Mouse (Mus musculus): ENCODE data around the gene Traf7. TPM values are rescaled to one million over a fixed set of nuclear protein-coding genes. Genes with fewer than 3 reads are reported as not detected.

Traf7 gene
- polyA plus RNA-seq, 1 experiment from 2014 or later, result 39.7 TPM

- 2% methylated on average over 23 of the region's 23 CpGs for WGBS
- no peaks in the 10 kb centered on the region for H3K36me3 ChIP-seq (ENCODE audit: control insufficient read depth, insufficient read depth)
- peak overlapping the region; percentile 71 for H3K4me3 ChIP-seq (ENCODE audit: low read depth, low read length)
- peak overlapping the region; percentile 92 for H3K4me2 ChIP-seq (replicated peaks; ENCODE audit: low read depth)
- peaks cover 4% of the 10 kb centered on the region; the same call in 1 of the 2 replicates for H3K4me1 ChIP-seq (replicated peaks; ENCODE audit: control insufficient read depth, insufficient read depth, low read length)
- peak overlapping the region; percentile 40; the same call in 1 of the 2 replicates for H3K9ac ChIP-seq (ENCODE audit: low read depth, low read length)
- no peak for TF ChIP-seq CTCF (IDR thresholded peaks at IDR 0.05; ENCODE audit: low read depth)
- no peaks in the 10 kb centered on the region for H3K27me3 ChIP-seq (replicated peaks; ENCODE audit: control insufficient read depth, insufficient read depth, low read length)
- H3K27ac ChIP-seq (ENCODE audit: low read depth, low read length), result peak overlapping the region; percentile 76
- peak; percentile 11 for ATAC-seq
- H3K9me3 ChIP-seq (ENCODE audit: control insufficient read depth), result no peaks in the 10 kb centered on the region
These were observed 21.3 kb upstream of the Traf7 start for GRCm38 (mm10) chr17:24548921-24549617.

- no peaks in the 10 kb centered on the region for H3K27me3 ChIP-seq (replicated peaks; ENCODE audit: control insufficient read depth, insufficient read depth, low read length)
- H3K4me1 ChIP-seq (replicated peaks; ENCODE audit: control insufficient read depth, insufficient read depth, low read length), result peaks cover 4% of the 10 kb centered on the region; the same call in 1 of the 2 replicates
- no peak for ATAC-seq
- peak overlapping the region; percentile 92 for H3K4me2 ChIP-seq (replicated peaks; ENCODE audit: low read depth)
- H3K9me3 ChIP-seq (ENCODE audit: control insufficient read depth), result no peaks in the 10 kb centered on the region
- TF ChIP-seq CTCF (IDR thresholded peaks at IDR 0.05; ENCODE audit: low read depth), result no peak
- peak overlapping the region; percentile 71 for H3K4me3 ChIP-seq (ENCODE audit: low read depth, low read length)
- no peaks in the 10 kb centered on the region for H3K36me3 ChIP-seq (ENCODE audit: control insufficient read depth, insufficient read depth)
- WGBS, result 19% methylated on average over 9 of the region's 9 CpGs
- no peak overlapping the region for H3K9ac ChIP-seq (ENCODE audit: low read depth, low read length)
- H3K27ac ChIP-seq (ENCODE audit: low read depth, low read length), result peak overlapping the region; percentile 76; the same call in 1 of the 2 replicates
These were observed 20.7 kb upstream of the Traf7 start for GRCm38 (mm10) chr17:24548435-24548834.

GRCm38 (mm10) chr17:24546234-24546633, 18.5 kb upstream of the Traf7 start:
- WGBS, result 34% methylated on average over 3 of the region's 3 CpGs
- Histone ChIP-seq H3K9me3 (ENCODE audit: control insufficient read depth) (no peaks in the 10 kb centered on the region), H3K36me3 (ENCODE audit: control insufficient read depth, insufficient read depth) (no peaks in the 10 kb centered on the region), H3K27ac (ENCODE audit: low read depth, low read length) (peak overlapping the region; percentile 9; the same call in 1 of the 2 replicates), H3K4me2 (replicated peaks; ENCODE audit: low read depth) (no peak overlapping the region), H3K27me3 (replicated peaks; ENCODE audit: control insufficient read depth, insufficient read depth, low read length) (no peaks in the 10 kb centered on the region), H3K4me3 (ENCODE audit: low read depth, low read length) (no peak overlapping the region), H3K9ac (ENCODE audit: low read depth, low read length) (no peak overlapping the region), H3K4me1 (replicated peaks; ENCODE audit: control insufficient read depth, insufficient read depth, low read length) (peaks cover 4% of the 10 kb centered on the region; the same call in 1 of the 2 replicates)
- no peak for TF ChIP-seq CTCF (IDR thresholded peaks at IDR 0.05; ENCODE audit: low read depth)
- no peak for ATAC-seq

- 82% methylated on average over 2 of the region's 2 CpGs for WGBS
- no peaks in the 10 kb centered on the region for H3K9me3 ChIP-seq (ENCODE audit: control insufficient read depth)
These were observed 17.5 kb upstream of the Traf7 start for GRCm38 (mm10) chr17:24545247-24545646.

GRCm38 (mm10) chr17:24544613-24545012, 16.9 kb upstream of the Traf7 start:
- peaks cover 4% of the 10 kb centered on the region; the same call in 1 of the 2 replicates for H3K4me1 ChIP-seq (replicated peaks; ENCODE audit: control insufficient read depth, insufficient read depth, low read length)
- H3K9ac ChIP-seq (ENCODE audit: low read depth, low read length), result no peak overlapping the region
- H3K4me2 ChIP-seq (replicated peaks; ENCODE audit: low read depth), result 0 out of 2 replicates have a peak overlapping the region, but pooled peaks have one; percentile 6
- no peaks in the 10 kb centered on the region for H3K27me3 ChIP-seq (replicated peaks; ENCODE audit: control insufficient read depth, insufficient read depth, low read length)
- no peak overlapping the region for H3K27ac ChIP-seq (ENCODE audit: low read depth, low read length)
- no peaks in the 10 kb centered on the region for H3K9me3 ChIP-seq (ENCODE audit: control insufficient read depth)
- TF ChIP-seq CTCF (IDR thresholded peaks at IDR 0.05; ENCODE audit: low read depth), result peak; percentile 33
- WGBS, result 19% methylated on average over 12 of the region's 12 CpGs
- no peaks in the 10 kb centered on the region for H3K36me3 ChIP-seq (ENCODE audit: control insufficient read depth, insufficient read depth)
- ATAC-seq, result no peak
- H3K4me3 ChIP-seq (ENCODE audit: low read depth, low read length), result no peak overlapping the region

More at GRCm38 (mm10) chr17:24545247-24545646, 17.5 kb upstream of the Traf7 start:
- TF ChIP-seq CTCF (IDR thresholded peaks at IDR 0.05; ENCODE audit: low read depth), result no peak
- H3K4me2 ChIP-seq (replicated peaks; ENCODE audit: low read depth), result no peak overlapping the region
- no peak overlapping the region for H3K27ac ChIP-seq (ENCODE audit: low read depth, low read length)
- no peak overlapping the region for H3K4me3 ChIP-seq (ENCODE audit: low read depth, low read length)
- H3K4me1 ChIP-seq (replicated peaks; ENCODE audit: control insufficient read depth, insufficient read depth, low read length), result peaks cover 4% of the 10 kb centered on the region; the same call in 1 of the 2 replicates
- no peak overlapping the region for H3K9ac ChIP-seq (ENCODE audit: low read depth, low read length)
- H3K27me3 ChIP-seq (replicated peaks; ENCODE audit: control insufficient read depth, insufficient read depth, low read length), result no peaks in the 10 kb centered on the region
- H3K36me3 ChIP-seq (ENCODE audit: control insufficient read depth, insufficient read depth), result no peaks in the 10 kb centered on the region
- no peak for ATAC-seq

- Histone ChIP-seq H3K4me1 (replicated peaks; ENCODE audit: control insufficient read depth, insufficient read depth, low read length) (no peaks in the 10 kb centered on the region), H3K27me3 (replicated peaks; ENCODE audit: control insufficient read depth, insufficient read depth, low read length) (no peaks in the 10 kb centered on the region), H3K36me3 (ENCODE audit: control insufficient read depth, insufficient read depth) (no peaks in the 10 kb centered on the region), H3K9ac (ENCODE audit: low read depth, low read length) (no peak overlapping the region), H3K4me2 (replicated peaks; ENCODE audit: low read depth) (no peak overlapping the region), H3K27ac (ENCODE audit: low read depth, low read length) (no peak overlapping the region), H3K4me3 (ENCODE audit: low read depth, low read length) (no peak overlapping the region), H3K9me3 (ENCODE audit: control insufficient read depth) (no peaks in the 10 kb centered on the region)
- 16% methylated on average over 3 of the region's 3 CpGs for WGBS
- peak; percentile 90 for TF ChIP-seq CTCF (IDR thresholded peaks at IDR 0.05; ENCODE audit: low read depth)
- 0 out of 2 replicates have a peak, but pooled peaks have one; percentile 56 for ATAC-seq
These were observed 12.6 kb upstream of the Traf7 start for GRCm38 (mm10) chr17:24540375-24540774.

Measured in intestine, postnatal 0 days (tissue).